Mouse (Mus musculus) embryonic facial prominence, embryonic 13.5 days (tissue): Measurements from ENCODE around the gene Glipr2. TPM values are rescaled to one million over a fixed set of nuclear protein-coding genes. Genes with fewer than 3 reads are reported as not detected.

Experiments
- ATAC-seq: fragments of 200-750 bp; cut with Nextera tagmentation; 2 replicates; pipeline ENCODE4 v1.8.0; 2017; ENCODE audit warnings: low read depth; ENCODE audit not compliant: insufficient number of reproducible peaks, insufficient read depth, low FRiP score, low TSS enrichment
- H3K27ac ChIP-seq: fragments of 300-500 bp; sonication (generic); 2 replicates; pipeline ENCODE4 v1.5.1; 2015; ENCODE audit warnings: moderate library complexity, mild to moderate bottlenecking, inconsistent platforms
- H3K27me3 ChIP-seq: fragments of 300-500 bp; sonication (generic); 2 replicates; pipeline ENCODE4 v1.6.1; 2015; ENCODE audit warnings: mild to moderate bottlenecking, inconsistent platforms
- H3K36me3 ChIP-seq: fragments of 300-500 bp; sonication (generic); 2 replicates; pipeline ENCODE4 v1.6.1; 2015; ENCODE audit warnings: mild to moderate bottlenecking, inconsistent platforms
- H3K4me1 ChIP-seq: fragments of 300-500 bp; sonication (generic); 2 replicates; pipeline ENCODE4 v1.6.1; 2015; ENCODE audit warnings: inconsistent platforms
- H3K4me2 ChIP-seq: fragments of 300-500 bp; sonication (generic); 2 replicates; pipeline ENCODE4 v1.6.1; 2015; ENCODE audit warnings: moderate library complexity, mild to moderate bottlenecking, inconsistent platforms
- H3K4me3 ChIP-seq: fragments of 300-500 bp; sonication (generic); 2 replicates; pipeline ENCODE4 v1.5.1; 2015; ENCODE audit warnings: mild to moderate bottlenecking, inconsistent platforms
- H3K9ac ChIP-seq: fragments of 300-500 bp; sonication (generic); 2 replicates; pipeline ENCODE4 v1.6.1; 2015; ENCODE audit warnings: mild to moderate bottlenecking, inconsistent platforms
- H3K9me3 ChIP-seq: fragments of 300-500 bp; sonication (generic); 2 replicates; pipeline ENCODE4 v1.6.1; 2016; ENCODE audit warnings: inconsistent platforms
- WGBS: fragments of 180-500 bp; shearing (Covaris S2); methylation state at CpG from one replicate; pipeline ENCODE4 v1.1.7; 2015; ENCODE audit warnings: mixed read lengths; 5-methylcytosine and 5-hydroxymethylcytosine counted together
- polyA plus RNA-seq: library from polyadenylated mRNA; unstranded; fragments of >200 nt; fragmentation: Nextera tagmentation; extraction: Ambion mirVana; gene quantifications from 2 replicates; pipeline ENCODE4 v1.2.1, GENCODE M21; 2015

Gene Glipr2
- polyA plus RNA-seq, 1 experiment from 2014 or later = 63.0 TPM

- H3K9ac ChIP-seq = peak overlapping the region; percentile 77
- no peaks in the 10 kb centered on the region; the same call in 1 of the 2 replicates for H3K27me3 ChIP-seq
- H3K4me2 ChIP-seq = peak overlapping the region; percentile 95
- WGBS = under 1% methylated on average over 26 of the region's 26 CpGs
- peak overlapping the region; percentile 87 for H3K27ac ChIP-seq
- H3K36me3 ChIP-seq = no peaks in the 10 kb centered on the region
- H3K9me3 ChIP-seq = no peaks in the 10 kb centered on the region; the same call in 1 of the 2 replicates
- peak; percentile 50 for ATAC-seq
- peaks cover 16% of the 10 kb centered on the region for H3K4me1 ChIP-seq
- H3K4me3 ChIP-seq = peak overlapping the region; percentile 69
Observed at GRCm38 (mm10) chr4:43957846-43958461, 753 bp downstream of the Glipr2 start.

- Histone ChIP-seq H3K4me2 (peak overlapping the region; percentile 95), H3K27ac (no peak overlapping the region), H3K4me3 (no peak overlapping the region), H3K9ac (0 out of 2 replicates have a peak overlapping the region, but pooled peaks have one; percentile 16), H3K27me3 (no peaks in the 10 kb centered on the region; the same call in 1 of the 2 replicates), H3K4me1 (peaks cover 16% of the 10 kb centered on the region), H3K9me3 (no peaks in the 10 kb centered on the region; the same call in 1 of the 2 replicates), H3K36me3 (no peaks in the 10 kb centered on the region)
- 60% methylated on average over 9 of the region's 9 CpGs for whole genome bisulfite sequencing
- ATAC-seq = no peak
Observed at GRCm38 (mm10) chr4:43959523-43960179, 2.5 kb downstream of the Glipr2 start.

DNA sequence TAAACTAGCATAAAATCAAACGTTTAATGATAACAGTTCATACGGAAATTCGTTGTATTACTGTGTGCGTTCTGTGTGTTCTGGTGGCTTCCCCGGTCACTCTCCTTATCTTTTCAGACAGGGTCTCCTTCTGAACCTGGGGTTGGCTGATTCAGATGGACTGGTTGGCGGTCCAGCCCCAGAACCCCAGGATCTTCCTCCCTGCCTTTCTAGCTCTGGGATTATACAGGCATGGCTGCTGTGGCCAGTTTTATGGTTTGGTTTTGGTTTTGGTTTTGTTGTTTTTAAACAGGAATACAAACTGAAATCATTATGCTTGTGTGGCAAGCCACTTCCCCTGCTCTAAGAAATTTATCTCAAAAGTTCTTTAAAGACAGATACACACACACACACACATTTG is 3.0 kb downstream of the Glipr2 start:
- Histone ChIP-seq H3K9ac (no peak overlapping the region), H3K27ac (no peak overlapping the region), H3K4me2 (no peak overlapping the region), H3K27me3 (no peaks in the 10 kb centered on the region; the same call in 1 of the 2 replicates), H3K4me1 (peaks cover 16% of the 10 kb centered on the region), H3K4me3 (no peak overlapping the region), H3K36me3 (no peaks in the 10 kb centered on the region), H3K9me3 (no peaks in the 10 kb centered on the region; the same call in 1 of the 2 replicates)
- ATAC-seq = no peak
- 81% methylated on average over 6 of the region's 6 CpGs for WGBS

- H3K27me3 ChIP-seq = no peaks in the 10 kb centered on the region
- H3K36me3 ChIP-seq = no peaks in the 10 kb centered on the region
- no peak overlapping the region for H3K4me3 ChIP-seq
- H3K4me1 ChIP-seq = peaks cover 24% of the 10 kb centered on the region
- no peaks in the 10 kb centered on the region; the same call in 1 of the 2 replicates for H3K9me3 ChIP-seq
- H3K4me2 ChIP-seq = no peak overlapping the region
- WGBS = 47% methylated on average over 2 of the region's 2 CpGs
- ATAC-seq = no peak
- H3K27ac ChIP-seq = no peak overlapping the region
- no peak overlapping the region for H3K9ac ChIP-seq
Observed at GRCm38 (mm10) chr4:43964326-43964833, 7.2 kb downstream of the Glipr2 start.

DNA sequence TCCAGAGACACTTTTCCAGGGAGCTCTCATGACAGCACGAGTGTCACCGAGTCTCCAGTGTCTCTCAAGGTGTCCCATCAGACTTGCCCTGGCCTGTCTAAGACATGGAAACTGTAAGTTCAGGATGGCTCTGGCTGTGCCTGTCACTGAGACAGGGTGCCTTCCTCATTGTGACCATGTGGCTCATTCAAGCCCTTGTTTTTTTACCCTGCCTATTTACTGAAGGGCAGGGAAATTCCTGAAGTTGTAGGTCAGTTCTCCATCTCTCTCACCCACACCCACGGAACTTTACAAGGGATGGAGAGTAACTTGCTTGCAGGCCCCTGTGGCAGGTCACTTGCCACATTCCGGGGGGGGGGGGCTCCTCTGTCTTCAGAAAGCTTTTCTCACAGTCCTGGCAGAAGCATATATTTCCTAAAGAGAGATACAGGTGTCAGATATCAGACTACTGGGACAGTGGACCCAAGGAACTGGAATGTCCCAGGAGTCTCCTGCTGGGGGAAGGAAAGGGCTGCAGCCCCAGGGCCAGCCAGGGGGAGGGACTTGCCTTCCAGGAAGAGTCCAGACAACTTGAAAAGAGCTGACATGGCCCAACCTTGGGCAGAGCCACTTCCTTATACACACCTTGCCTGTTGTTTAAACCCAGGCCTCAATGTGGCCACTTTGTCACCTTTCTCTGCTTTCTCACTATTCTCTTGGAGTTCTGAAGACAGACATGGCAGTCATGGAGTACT is 7.9 kb downstream of the Glipr2 start:
- H3K9me3 ChIP-seq = no peaks in the 10 kb centered on the region; the same call in 1 of the 2 replicates
- no peaks in the 10 kb centered on the region for H3K36me3 ChIP-seq
- no peaks in the 10 kb centered on the region for H3K27me3 ChIP-seq
- no peak overlapping the region for H3K9ac ChIP-seq
- ATAC-seq = no peak
- H3K4me1 ChIP-seq = peaks cover 21% of the 10 kb centered on the region
- H3K4me3 ChIP-seq = no peak overlapping the region
- WGBS = 48% methylated on average over 4 of the region's 4 CpGs
- H3K4me2 ChIP-seq = no peak overlapping the region
- no peak overlapping the region for H3K27ac ChIP-seq

- H3K9me3 ChIP-seq = no peaks in the 10 kb centered on the region
- H3K9ac ChIP-seq = no peak overlapping the region
- 69% methylated on average over 7 of the region's 7 CpGs for WGBS
- no peaks in the 10 kb centered on the region for H3K27me3 ChIP-seq
- no peak overlapping the region for H3K27ac ChIP-seq
- H3K4me1 ChIP-seq = peaks cover 21% of the 10 kb centered on the region
- H3K4me3 ChIP-seq = no peak overlapping the region
- no peaks in the 10 kb centered on the region for H3K36me3 ChIP-seq
- H3K4me2 ChIP-seq = no peak overlapping the region
- ATAC-seq = no peak
Observed at GRCm38 (mm10) chr4:43965856-43966535, 8.8 kb downstream of the Glipr2 start.

DNA sequence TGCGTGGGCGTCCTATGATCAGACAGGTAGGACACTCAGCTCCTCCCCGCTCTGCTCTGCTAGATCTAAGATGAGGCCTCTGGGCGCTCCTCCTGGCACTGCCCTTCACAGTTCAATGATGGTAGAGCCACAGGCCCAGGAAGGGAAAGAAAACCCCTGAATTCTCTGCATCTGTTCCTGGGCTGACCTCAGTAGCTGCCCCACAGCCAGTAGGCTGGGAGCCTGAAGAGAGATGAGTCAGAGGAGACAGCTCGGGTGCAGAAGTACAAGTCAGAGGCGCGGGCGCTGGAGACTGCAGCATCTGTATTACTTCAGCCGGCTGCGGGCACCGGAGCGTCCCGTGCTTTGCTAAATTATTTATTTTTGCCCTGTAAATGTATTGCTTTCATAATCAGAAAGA is 11.4 kb downstream of the Glipr2 start:
- WGBS = 44% methylated on average over 13 of the region's 13 CpGs
- Histone ChIP-seq H3K27me3 (no peaks in the 10 kb centered on the region), H3K9me3 (no peaks in the 10 kb centered on the region), H3K36me3 (no peaks in the 10 kb centered on the region), H3K9ac (peak overlapping the region; percentile 51; the same call in 1 of the 2 replicates), H3K27ac (peak overlapping the region; percentile 33; the same call in 1 of the 2 replicates), H3K4me2 (no peak overlapping the region), H3K4me3 (no peak overlapping the region), H3K4me1 (peaks cover 34% of the 10 kb centered on the region)
- ATAC-seq = no peak

DNA sequence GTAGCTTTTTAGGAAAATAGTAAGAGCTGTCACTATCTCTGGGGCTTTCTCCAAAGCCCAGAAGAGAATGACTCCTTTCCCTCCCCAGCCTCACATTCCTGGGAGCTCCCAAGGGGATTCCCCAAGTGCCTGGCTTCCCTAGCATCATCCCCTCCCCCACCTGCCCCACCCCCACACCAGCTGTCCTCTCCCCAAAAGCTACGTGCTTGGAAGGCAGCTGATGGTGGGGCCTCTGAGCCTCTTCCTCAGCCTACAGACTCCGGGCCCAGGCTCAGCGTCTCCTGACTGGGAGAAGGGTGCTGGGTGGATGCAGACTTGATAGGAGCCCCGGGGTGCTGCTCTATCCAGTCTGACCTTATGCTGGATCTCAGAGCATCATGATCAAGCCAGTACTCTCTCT is 12.2 kb downstream of the Glipr2 start:
- Histone ChIP-seq H3K36me3 (no peaks in the 10 kb centered on the region), H3K4me2 (no peak overlapping the region), H3K4me1 (peaks cover 34% of the 10 kb centered on the region), H3K4me3 (no peak overlapping the region), H3K27me3 (no peaks in the 10 kb centered on the region), H3K9ac (no peak overlapping the region), H3K27ac (0 out of 2 replicates have a peak overlapping the region, but pooled peaks have one; percentile 8), H3K9me3 (no peaks in the 10 kb centered on the region)
- no peak for ATAC-seq
- 21% methylated on average over 4 of the region's 4 CpGs for WGBS

DNA sequence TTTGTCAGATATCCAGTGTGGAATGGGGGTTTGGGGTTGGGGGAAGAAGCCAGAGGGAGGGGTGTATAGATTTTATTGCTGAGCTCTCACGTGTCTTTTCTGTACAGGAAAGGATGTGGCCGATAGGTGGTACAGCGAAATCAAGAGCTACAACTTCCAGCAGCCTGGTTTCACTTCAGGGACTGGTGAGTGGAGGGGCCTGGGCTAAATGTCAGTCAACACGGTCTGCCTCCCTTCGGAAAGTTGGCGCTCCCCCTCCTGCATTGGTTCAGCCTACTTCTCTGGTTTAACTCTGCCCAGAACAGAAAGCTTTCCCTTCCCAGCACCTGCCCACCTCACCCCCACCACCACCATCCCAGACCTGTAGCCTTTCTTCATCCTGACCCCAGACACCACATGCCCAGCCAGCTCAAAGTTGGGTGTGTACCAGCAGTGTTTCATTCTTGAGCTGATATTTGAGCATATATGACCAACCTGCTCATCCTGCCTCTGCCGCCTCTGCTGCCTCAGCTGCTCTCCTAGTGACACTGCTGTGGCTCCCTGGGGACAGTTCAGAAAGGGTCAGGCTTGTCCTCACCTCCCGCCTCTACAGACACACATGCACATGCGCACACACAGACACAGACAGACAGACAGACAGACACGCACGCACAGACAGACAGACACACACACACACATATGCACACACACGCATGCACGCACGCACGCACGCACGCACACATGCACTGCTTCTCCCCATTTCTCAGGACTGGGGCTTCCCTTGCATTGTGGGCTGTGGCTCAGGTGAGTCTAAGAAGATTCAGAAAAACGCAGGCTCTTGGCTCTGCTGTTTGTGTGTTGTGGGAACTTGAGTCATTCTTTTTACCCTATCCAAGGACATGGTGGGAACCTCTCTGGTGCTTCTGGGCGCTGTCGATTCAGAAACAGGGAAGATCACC is 13.5 kb downstream of the Glipr2 start:
- no peak for ATAC-seq
- Histone ChIP-seq H3K9me3 (no peaks in the 10 kb centered on the region), H3K4me2 (no peak overlapping the region), H3K4me3 (no peak overlapping the region), H3K27ac (no peak overlapping the region), H3K27me3 (no peaks in the 10 kb centered on the region), H3K9ac (no peak overlapping the region), H3K4me1 (peaks cover 32% of the 10 kb centered on the region), H3K36me3 (no peaks in the 10 kb centered on the region)
- 83% methylated on average over 20 of the region's 20 CpGs for WGBS

GRCm38 (mm10) chr4:43971541-43972136 is 14.4 kb downstream of the Glipr2 start:
- 0 out of 2 replicates have a peak overlapping the region, but pooled peaks have one; percentile 36 for H3K9ac ChIP-seq
- peak overlapping the region; percentile 9 for H3K4me3 ChIP-seq

More at GRCm38 (mm10) chr4:43971541-43972136, 14.4 kb downstream of the Glipr2 start:
- Histone ChIP-seq H3K9me3 (no peaks in the 10 kb centered on the region), H3K4me1 (peaks cover 36% of the 10 kb centered on the region), H3K4me2 (peak overlapping the region; percentile 43), H3K36me3 (no peaks in the 10 kb centered on the region), H3K27ac (peak overlapping the region; percentile 83), H3K27me3 (no peaks in the 10 kb centered on the region)
- no peak for ATAC-seq
- WGBS = 63% methylated on average over 9 of the region's 9 CpGs
